Mouse (Mus musculus) erythroblast, embryonic 14.5 days (primary cell): ENCODE measurements around the gene Vmn2r79.

Experiments
- GATA1 ChIP-seq: IDR thresholded peaks from 2 replicates; pipeline ENCODE4 v1.6.1; 2012; ENCODE audit warnings: low read length, inconsistent platforms, mixed read lengths
- TAL1 ChIP-seq: IDR thresholded peaks from 3 replicates; pipeline ENCODE4 v1.6.1; 2012; ENCODE audit warnings: low read length, inconsistent platforms, mixed read lengths

DNA sequence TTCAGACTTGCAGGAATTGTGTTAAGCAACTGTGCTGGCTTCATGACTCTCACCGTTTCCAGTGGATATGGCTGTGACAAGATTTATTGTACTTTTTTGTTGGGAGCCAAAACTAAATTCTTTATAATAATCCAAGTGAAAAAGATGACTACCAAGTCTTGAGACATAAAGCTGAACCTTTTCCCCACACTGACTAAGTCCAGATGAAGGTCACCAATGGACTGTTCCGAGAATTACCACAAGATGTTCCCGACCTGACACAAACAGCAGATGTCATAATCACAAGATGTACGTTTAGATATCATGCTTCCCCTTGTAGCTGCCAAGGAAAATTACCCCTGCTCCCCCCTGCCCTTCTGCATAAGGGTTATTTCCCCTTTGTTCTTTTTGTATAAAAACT is 67.7 kb downstream of the Vmn2r79 start:
- TF ChIP-seq TAL1 = no peak
- no peak for TF ChIP-seq GATA1
